8 mouse cellular contexts compared by ENCODE assay signal in the genomic region with DNA sequence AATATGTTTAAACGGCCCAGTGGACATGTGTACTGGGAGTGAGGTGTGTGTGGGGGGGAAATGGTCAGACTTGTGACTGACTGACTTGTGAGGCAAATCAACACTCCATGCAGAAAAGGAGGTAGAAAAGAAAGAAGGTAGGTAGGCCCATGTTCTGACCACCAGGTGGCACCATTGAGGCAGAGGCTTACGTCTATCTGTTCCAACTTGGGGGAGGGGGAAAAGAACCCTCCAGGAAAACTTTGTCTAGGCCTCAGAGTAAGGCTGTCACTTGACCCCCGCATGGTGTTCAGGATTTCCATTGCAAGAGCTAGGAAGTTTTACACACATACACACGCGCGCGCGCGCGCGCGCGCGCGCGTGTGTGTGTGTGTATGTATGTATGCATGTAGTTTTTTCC. TPM values are rescaled to one million over a fixed set of nuclear protein-coding genes. Genes with fewer than 3 reads are reported as not detected.
DNase-seq lines count a peak whose midpoint lies in the region; ATAC-seq lines count a peak whose summit lies in the region.

No protein-coding gene starts in this region.

- H3K27ac ChIP-seq in forebrain, embryonic 12.5 days = no peak overlapping the region
- H3K27ac ChIP-seq in neural tube, embryonic 15.5 days (replicated peaks) = no peak overlapping the region

- H3K4me2 ChIP-seq in forebrain, embryonic 12.5 days = peak overlapping the region; percentile 43
- peak overlapping the region; percentile 70 for H3K4me2 ChIP-seq in neural tube, embryonic 15.5 days

- no peak overlapping the region for H3K9ac ChIP-seq in forebrain, embryonic 12.5 days
- peak overlapping the region; percentile 20 for H3K9ac ChIP-seq in neural tube, embryonic 15.5 days (replicated peaks)

- no peaks in the 10 kb centered on the region for H3K36me3 ChIP-seq in forebrain, embryonic 12.5 days (replicated peaks)
- no peaks in the 10 kb centered on the region for H3K36me3 ChIP-seq in neural tube, embryonic 15.5 days

- WGBS in forebrain, embryonic 12.5 days = 16% methylated on average over 16 of the region's 16 CpGs
- WGBS in neural tube, embryonic 15.5 days = 17% methylated on average over 16 of the region's 16 CpGs

- H3K4me3 ChIP-seq in forebrain, embryonic 12.5 days (replicated peaks) = peak overlapping the region; percentile 25
- H3K4me3 ChIP-seq in neural tube, embryonic 15.5 days (replicated peaks) = peak overlapping the region; percentile 76

- H3K27me3 ChIP-seq in forebrain, embryonic 12.5 days = no peaks in the 10 kb centered on the region
- no peaks in the 10 kb centered on the region for H3K27me3 ChIP-seq in neural tube, embryonic 15.5 days (replicated peaks)

- peaks cover 30% of the 10 kb centered on the region for H3K4me1 ChIP-seq in forebrain, embryonic 12.5 days
- peaks cover 32% of the 10 kb centered on the region for H3K4me1 ChIP-seq in neural tube, embryonic 15.5 days

- ATAC-seq in forebrain, embryonic 12.5 days (ENCODE audit: low FRiP score) = peak; percentile 55
- ATAC-seq in neural tube, embryonic 15.5 days (ENCODE audit: low FRiP score) = peak; percentile 19; the same call in 1 of the 2 replicates

- peak; percentile 87 for DNase-seq in ES-CJ7 (ENCODE audit: low read depth, low spot score)
- peak; percentile 73 for DNase-seq in c-Kit-positive CD71-positive TER-119-negative erythroid progenitor cells, embryonic 14.5 days (ENCODE audit: low read depth)
- DNase-seq in heart, postnatal 10 days = peak; percentile 75 to 88
- DNase-seq in kidney, postnatal 4 days = peak; percentile 88 to 90
- DNase-seq in lung, adult 18-20 months = peak; percentile 61 to 79
- DNase-seq in thymus, adult 18-20 months = peak; percentile 18 to 56

- intact Hi-C loops in heart, postnatal 10 days (cut with DNase I) = loop anchor here (1.0 to 5.0 kb wide), 2 partner anchors 37 to 113 kb away; partner anchors contain the start of gene Prpf38b

- H3K9me3 ChIP-seq in forebrain, embryonic 12.5 days = no peaks in the 10 kb centered on the region
- H3K9me3 ChIP-seq in neural tube, embryonic 15.5 days (replicated peaks) = no peaks in the 10 kb centered on the region

RNA-seq across cellular contexts. Expression of gene Fam102b, which starts 1.8 kb away (rescaled TPM):
- polyA plus RNA-seq in forebrain, embryonic 12.5 days (2016; fragmentation: Nextera tagmentation; extraction: Ambion mirVana) = 5.5 and 8.9 TPM in 2 replicates
- 10 to 100 TPM; 21.9 to 23.1 TPM for total RNA-seq in heart, postnatal 10 days (2021)
- 14.8 and 22.2 TPM in 2 replicates for polyA plus RNA-seq in neural tube, embryonic 15.5 days (2015; fragmentation: Nextera tagmentation; extraction: Ambion mirVana)

RNA-seq across cellular contexts. Expression of gene Slc25a54, which starts 54.7 kb away (rescaled TPM):
- 0.11 TPM in 1 of 2 replicates, not detected in the other for polyA plus RNA-seq in forebrain, embryonic 12.5 days (2016; fragmentation: Nextera tagmentation; extraction: Ambion mirVana)
- total RNA-seq in heart, postnatal 10 days (2021) = not detected
- not detected in 2 replicates for polyA plus RNA-seq in neural tube, embryonic 15.5 days (2015; fragmentation: Nextera tagmentation; extraction: Ambion mirVana)

Comparison
In these comparisons a context has a peak if more than half of its experiments do, and no peak if none do; other contexts are left out.
1. DNase-seq: peak in every context shown above with its lines; median percentile 89 in kidney, postnatal 4 days; 87 in ES-CJ7; 82 in heart, postnatal 10 days; 73 in c-Kit-positive CD71-positive TER-119-negative erythroid progenitor cells, embryonic 14.5 days; 70 in lung, adult 18-20 months; 37 in thymus, adult 18-20 months.